Mouse (Mus musculus) stomach, postnatal 0 days (tissue): Measurements from ENCODE around the gene Rfx7. TPM values are rescaled to one million over a fixed set of nuclear protein-coding genes. Genes with fewer than 3 reads are reported as not detected.

Experiments
- ATAC-seq: fragments of 200-750 bp; cut with Nextera tagmentation; 2 replicates; pipeline ENCODE4 v1.8.0; 2017; ENCODE audit not compliant: low FRiP score, low TSS enrichment
- DNase-seq: peaks from one replicate; pipeline ENCODE4 v3.0.0-alpha.2; 2016; ENCODE audit warnings: low spot score
- H3K27ac ChIP-seq: fragments of 300-500 bp; sonication (generic); replicated peaks from 2 replicates; pipeline ENCODE4 v1.5.1; 2014; ENCODE audit warnings: mild to moderate bottlenecking, control low read depth
- H3K27me3 ChIP-seq: fragments of 300-500 bp; sonication (generic); 2 replicates; pipeline ENCODE4 v1.6.1; 2014; ENCODE audit warnings: low read length; ENCODE audit not compliant: control insufficient read depth, insufficient read depth
- H3K36me3 ChIP-seq: fragments of 300-500 bp; sonication (generic); 2 replicates; pipeline ENCODE4 v1.6.1; 2014; ENCODE audit warnings: low read length, mixed read lengths; ENCODE audit not compliant: control insufficient read depth, insufficient read depth
- H3K4me1 ChIP-seq: fragments of 300-500 bp; sonication (generic); replicated peaks from 2 replicates; pipeline ENCODE4 v1.6.1; 2014; ENCODE audit warnings: antibody characterized with exemption; ENCODE audit not compliant: control insufficient read depth, insufficient read depth
- H3K4me2 ChIP-seq: fragments of 300-500 bp; sonication (generic); replicated peaks from 2 replicates; pipeline ENCODE4 v1.6.1; 2014; ENCODE audit warnings: low read depth, mild to moderate bottlenecking, control low read depth, moderate library complexity
- H3K4me3 ChIP-seq: fragments of 300-500 bp; sonication (generic); 2 replicates; pipeline ENCODE4 v1.5.1; 2014; ENCODE audit warnings: low read depth, low read length, control low read depth
- H3K9ac ChIP-seq: fragments of 300-500 bp; sonication (generic); 2 replicates; pipeline ENCODE4 v1.6.1; 2014; ENCODE audit warnings: mild to moderate bottlenecking, low read length, control low read depth, mixed read lengths
- H3K9me3 ChIP-seq: fragments of 300-500 bp; sonication (generic); 2 replicates; pipeline ENCODE4 v1.6.1; 2016; ENCODE audit warnings: low read length; ENCODE audit not compliant: control insufficient read depth
- CTCF ChIP-seq: IDR thresholded peaks from 2 replicates; pipeline ENCODE4 v1.5.1; 2016; ENCODE audit warnings: antibody characterized with exemption, low read depth, mild to moderate bottlenecking, moderate library complexity
- EP300 ChIP-seq: optimal IDR thresholded peaks from 2 replicates; pipeline ENCODE3; 2016; ENCODE audit warnings: antibody characterized with exemption
- WGBS: fragments of 180-500 bp; shearing (Covaris S2); extraction: QIAGEN DNeasy Blood & Tissue Kit; methylation state at CpG from one replicate; pipeline ENCODE4 v1.1.7; 2014; 5-methylcytosine and 5-hydroxymethylcytosine counted together
- polyA plus RNA-seq: library from polyadenylated mRNA; unstranded; fragments of >200 nt; fragmentation: Nextera tagmentation; extraction: Ambion mirVana; gene quantifications from 2 replicates; pipeline ENCODE4 v1.2.1, GENCODE M21; 2015

The Rfx7 gene
- polyA plus RNA-seq, 1 experiment from 2014 or later = 4.5 TPM

DNA sequence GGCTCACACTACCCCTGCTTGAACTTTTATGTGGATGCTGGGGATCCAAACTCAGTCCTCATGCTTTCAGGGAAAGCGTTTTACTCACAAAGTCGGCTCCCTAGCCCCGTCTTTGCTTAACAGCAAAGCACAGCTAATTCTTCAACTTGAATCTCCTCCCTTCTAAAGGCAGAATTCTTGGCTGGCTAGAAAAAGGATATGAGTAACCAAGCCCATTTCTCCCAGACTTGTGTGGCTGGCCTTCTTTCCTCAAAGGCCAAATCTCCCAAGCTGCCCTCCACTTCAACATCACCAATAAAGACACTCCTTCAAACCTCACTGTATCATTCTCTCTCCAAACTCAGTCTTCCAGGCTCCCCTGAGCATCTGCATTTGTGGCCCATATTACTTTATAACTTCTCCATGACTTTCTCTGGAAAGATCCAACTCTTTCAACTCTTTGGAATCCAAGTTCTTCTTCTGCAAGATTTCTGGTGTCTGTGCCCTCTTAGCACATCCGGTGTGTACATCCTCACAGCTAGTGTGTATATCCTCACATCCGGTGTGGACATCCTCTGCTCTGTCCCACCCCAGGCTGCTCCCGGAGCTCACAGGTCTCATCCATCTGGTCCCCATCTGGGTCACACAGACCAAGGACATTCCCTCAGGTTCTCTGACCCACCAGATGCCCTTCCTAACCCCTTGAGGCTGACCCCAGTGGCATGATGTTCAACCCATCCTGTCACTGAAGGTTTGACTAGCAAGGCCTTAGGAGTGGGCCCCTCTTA is 111.8 kb downstream of the Rfx7 start:
- 57% methylated on average over 6 of the region's 6 CpGs for WGBS
- ATAC-seq = no peak
- no peak overlapping the region for H3K4me3 ChIP-seq
- peaks cover 11% of the 10 kb centered on the region; the same call in 1 of the 2 replicates for H3K4me1 ChIP-seq
- no peak overlapping the region for H3K4me2 ChIP-seq
- H3K9me3 ChIP-seq = no peaks in the 10 kb centered on the region
- no peak overlapping the region for H3K9ac ChIP-seq
- no peak for DNase-seq
- H3K36me3 ChIP-seq = no peaks in the 10 kb centered on the region
- no peaks in the 10 kb centered on the region for H3K27me3 ChIP-seq
- H3K27ac ChIP-seq = peak overlapping the region; percentile 82
- TF ChIP-seq CTCF (no peak), EP300 (no peak)

GRCm38 (mm10) chr9:72644418-72645110 is 112.5 kb downstream of the Rfx7 start:
- Histone ChIP-seq H3K4me1 (peaks cover 11% of the 10 kb centered on the region; the same call in 1 of the 2 replicates), H3K4me3 (no peak overlapping the region), H3K36me3 (no peaks in the 10 kb centered on the region), H3K27ac (peak overlapping the region; percentile 82), H3K27me3 (no peaks in the 10 kb centered on the region), H3K9ac (no peak overlapping the region), H3K4me2 (no peak overlapping the region), H3K9me3 (no peaks in the 10 kb centered on the region)
- WGBS = 11% methylated on average over 6 of the region's 6 CpGs
- TF ChIP-seq EP300 (no peak), CTCF (peak; percentile 13; the same call in 1 of the 2 replicates)
- DNase-seq (no peak), ATAC-seq (no peak)

GRCm38 (mm10) chr9:72649781-72650180 is 117.7 kb downstream of the Rfx7 start:
- H3K4me3 ChIP-seq = no peak overlapping the region
- WGBS = 31% methylated on average over 2 of the region's 2 CpGs

DNA sequence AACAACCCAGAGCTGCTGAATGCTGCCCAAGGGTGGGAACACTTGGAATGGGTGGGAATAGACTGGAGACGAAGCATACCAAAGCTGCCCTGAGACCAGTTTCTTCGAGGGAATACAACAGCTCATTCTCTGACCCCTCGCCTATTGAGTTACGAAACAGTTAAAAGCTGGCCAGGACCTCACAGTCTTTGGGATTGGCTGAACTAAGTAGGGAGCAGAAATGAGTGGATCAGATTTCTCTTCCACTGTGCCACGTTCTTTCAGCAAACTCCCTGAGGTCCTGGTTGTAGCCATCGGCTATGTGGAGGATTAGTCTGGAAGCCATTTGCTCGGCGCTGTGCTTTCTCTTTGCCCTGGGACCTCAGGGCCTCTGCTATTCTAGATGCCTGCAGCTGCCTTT is 120.9 kb downstream of the Rfx7 start:
- peak overlapping the region; percentile 17; the same call in 1 of the 2 replicates for H3K4me2 ChIP-seq
- TF ChIP-seq CTCF (no peak), EP300 (no peak)
- H3K9me3 ChIP-seq = no peaks in the 10 kb centered on the region
- H3K36me3 ChIP-seq = no peaks in the 10 kb centered on the region
- no peaks in the 10 kb centered on the region for H3K27me3 ChIP-seq
- no peak overlapping the region for H3K4me3 ChIP-seq
- H3K27ac ChIP-seq = peak overlapping the region; percentile 71
- 16% methylated on average over 8 of the region's 8 CpGs for WGBS
- DNase-seq (no peak), ATAC-seq (peak; percentile 74)
- H3K9ac ChIP-seq = peak overlapping the region; percentile 31; the same call in 1 of the 2 replicates
- 0 out of 2 replicates have a peak, but pooled peaks cover 2% of the 10 kb centered on the region for H3K4me1 ChIP-seq

More at GRCm38 (mm10) chr9:72649781-72650180, 117.7 kb downstream of the Rfx7 start:
- H3K9me3 ChIP-seq = no peaks in the 10 kb centered on the region
- DNase-seq (no peak), ATAC-seq (no peak)
- H3K36me3 ChIP-seq = no peaks in the 10 kb centered on the region
- no peak overlapping the region for H3K27ac ChIP-seq
- no peaks in the 10 kb centered on the region for H3K27me3 ChIP-seq
- no peak for TF ChIP-seq CTCF
- TF ChIP-seq EP300 = no peak
- no peak overlapping the region for H3K9ac ChIP-seq
- no peaks in the 10 kb centered on the region for H3K4me1 ChIP-seq
- no peak overlapping the region for H3K4me2 ChIP-seq

GRCm38 (mm10) chr9:72653533-72653932 is 121.5 kb downstream of the Rfx7 start:
- H3K4me2 ChIP-seq = peak overlapping the region; percentile 17; the same call in 1 of the 2 replicates
- no peak overlapping the region for H3K9ac ChIP-seq
- no peak for DNase-seq
- H3K27ac ChIP-seq = peak overlapping the region; percentile 71
- no peak overlapping the region for H3K4me3 ChIP-seq
- H3K9me3 ChIP-seq = no peaks in the 10 kb centered on the region
- TF ChIP-seq CTCF (no peak; the same call in 1 of the 2 replicates), EP300 (no peak)
- H3K4me1 ChIP-seq = 0 out of 2 replicates have a peak, but pooled peaks cover 2% of the 10 kb centered on the region
- H3K36me3 ChIP-seq = no peaks in the 10 kb centered on the region
- ATAC-seq = no peak; the same call in 1 of the 2 replicates
- 40% methylated on average over 4 of the region's 4 CpGs for WGBS
- no peaks in the 10 kb centered on the region for H3K27me3 ChIP-seq
